Mouse (Mus musculus) hindbrain, embryonic 14.5 days (tissue): ENCODE measurements around the gene Tomm22. TPM values are rescaled to one million over a fixed set of nuclear protein-coding genes. Genes with fewer than 3 reads are reported as not detected.
"Not testable (repeated sequence)": the region's sequence is repeated elsewhere in the genome, so short reads cannot be mapped to it uniquely, and the experiment has no call there.

Experiments used
- ATAC-seq: fragments of 200-750 bp; cut with Nextera tagmentation; 2 replicates; pipeline ENCODE4 v1.8.0; 2017; ENCODE audit warnings: moderate number of reproducible peaks, mild to moderate bottlenecking, moderate TSS enrichment, moderate library complexity; ENCODE audit not compliant: low FRiP score
- DNase-seq: peaks from one replicate; pipeline ENCODE4 v3.0.0-alpha.2; 2015; ENCODE audit warnings: low spot score
- H3K27ac ChIP-seq: fragments of 300-500 bp; sonication (generic); 2 replicates; pipeline ENCODE4 v1.5.1; 2014; ENCODE audit warnings: mild to moderate bottlenecking, moderate library complexity
- H3K27me3 ChIP-seq: fragments of 300-500 bp; sonication (generic); 2 replicates; pipeline ENCODE4 v1.6.1; 2014; ENCODE audit warnings: mild to moderate bottlenecking, low read length, mixed read lengths; ENCODE audit not compliant: control insufficient read depth, insufficient read depth
- H3K36me3 ChIP-seq: fragments of 300-500 bp; sonication (generic); replicated peaks from 2 replicates; pipeline ENCODE4 v1.6.1; 2014; ENCODE audit not compliant: control insufficient read depth, insufficient read depth
- H3K4me1 ChIP-seq: fragments of 300-500 bp; sonication (generic); replicated peaks from 2 replicates; pipeline ENCODE4 v1.6.1; 2014; ENCODE audit warnings: antibody characterized with exemption, low read length, mixed read lengths; ENCODE audit not compliant: control insufficient read depth, insufficient read depth
- H3K4me2 ChIP-seq: fragments of 300-500 bp; sonication (generic); replicated peaks from 2 replicates; pipeline ENCODE4 v1.6.1; 2014; ENCODE audit warnings: mild to moderate bottlenecking, moderate library complexity
- H3K4me3 ChIP-seq: fragments of 300-500 bp; sonication (generic); replicated peaks from 2 replicates; pipeline ENCODE4 v1.5.1; 2014; ENCODE audit warnings: mild to moderate bottlenecking, low read length
- H3K9ac ChIP-seq: fragments of 300-500 bp; sonication (generic); 2 replicates; pipeline ENCODE4 v1.6.1; 2014
- H3K9me3 ChIP-seq: fragments of 300-500 bp; sonication (generic); 2 replicates; pipeline ENCODE4 v1.6.1; 2016; ENCODE audit warnings: low read length; ENCODE audit not compliant: control insufficient read depth
- WGBS: fragments of 180-500 bp; shearing (Covaris S2); extraction: QIAGEN DNeasy Blood & Tissue Kit; methylation state at CpG from one replicate; pipeline ENCODE4 v1.1.7; 2014; 5-methylcytosine and 5-hydroxymethylcytosine counted together
- polyA plus RNA-seq: library from polyadenylated mRNA; unstranded; fragments of >200 nt; fragmentation: Nextera tagmentation; extraction: Ambion mirVana; gene quantifications from 2 replicates; pipeline ENCODE4 v1.2.1, GENCODE M21; 2014

The Tomm22 gene
- polyA plus RNA-seq, 1 experiment from 2014 or later: 241 TPM

DNA sequence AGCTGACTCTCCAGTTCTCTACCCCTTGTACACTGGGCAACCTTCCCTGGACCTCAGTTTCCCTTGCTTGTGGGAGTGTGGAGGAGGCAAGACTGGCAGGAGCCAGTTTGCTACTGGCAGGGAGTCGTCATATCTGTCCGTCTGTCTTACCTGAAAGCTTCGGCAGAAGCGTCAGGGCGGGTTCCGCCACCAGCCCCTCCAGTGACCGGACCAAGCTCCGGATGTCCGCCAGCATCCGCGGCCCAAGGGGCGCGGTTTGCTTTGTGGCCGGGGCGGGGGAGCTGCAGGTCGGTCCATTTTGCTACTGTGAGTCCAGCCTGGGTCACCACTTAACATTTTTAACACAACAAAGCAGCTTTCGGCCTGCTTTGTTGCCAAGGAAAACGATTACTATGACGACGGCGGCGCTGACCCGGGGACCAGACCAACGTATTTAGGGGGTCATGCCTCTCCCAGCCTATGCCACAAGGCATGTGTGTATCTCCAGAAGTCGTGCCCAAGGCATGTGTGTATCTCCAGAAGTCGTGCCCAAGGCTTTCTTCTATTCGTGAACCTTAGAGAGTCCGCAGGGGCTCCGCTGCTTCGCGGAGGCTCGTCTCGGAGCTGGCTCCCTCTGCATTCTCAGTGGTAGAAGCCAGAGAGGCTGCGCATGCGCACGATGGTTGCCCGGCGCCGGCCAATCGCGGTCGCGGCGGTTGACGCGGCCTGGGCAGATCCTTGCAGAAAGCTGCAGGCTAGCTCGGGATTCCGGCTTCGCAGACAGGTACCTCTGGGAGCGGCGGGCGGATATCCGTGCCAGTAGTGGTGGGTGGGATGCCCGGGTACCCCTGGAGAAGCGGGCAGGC lies 11.9 kb upstream of the Tomm22 start, which contains the start of the genes Fam227a and Cby1:
TSS of gene Fam227a (minus strand) at position 426 of the 845 bp plus-strand sequence.
TSS of gene Cby1 (plus strand) at position 669 of the 845 bp plus-strand sequence.
- H3K27ac ChIP-seq: peak within 1 kb of the TSS; percentile 99
- H3K36me3 ChIP-seq: peaks cover 29% of the 10 kb centered on the region
- peaks cover 8% of the 10 kb centered on the region for H3K4me1 ChIP-seq
- ATAC-seq (peak; percentile 88), DNase-seq (peak; percentile 97)
- H3K4me2 ChIP-seq: peak within 1 kb of the TSS; percentile 73
- H3K27me3 ChIP-seq: no peaks in the 10 kb centered on the region
- WGBS: under 1% methylated on average over 55 of the region's 55 CpGs
- H3K9me3 ChIP-seq: no peaks in the 10 kb centered on the region
- H3K4me3 ChIP-seq: peak within 1 kb of the TSS; percentile 85
- peak within 1 kb of the TSS; percentile 87 for H3K9ac ChIP-seq

DNA sequence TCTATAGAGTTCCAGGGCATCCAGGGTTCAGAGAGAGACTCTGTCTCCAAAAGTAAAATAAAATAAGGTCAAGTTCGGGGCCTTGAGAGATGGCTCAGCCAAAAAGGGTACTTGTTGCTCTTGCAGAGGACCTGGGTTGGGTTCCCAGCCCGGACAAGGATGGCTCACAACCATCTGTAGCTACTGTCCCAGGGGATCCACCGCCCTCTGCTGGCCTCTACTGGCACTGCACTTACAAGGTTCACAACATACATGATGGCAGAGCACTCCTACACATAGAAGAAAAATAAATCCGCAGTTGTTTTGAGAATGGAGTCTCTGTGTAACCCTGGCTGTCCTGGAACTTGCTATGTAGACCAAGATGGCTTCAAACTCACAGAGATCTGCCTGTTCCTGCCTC lies 8.8 kb upstream of the Tomm22 start:
- Histone ChIP-seq H3K36me3 (peaks cover 39% of the 10 kb centered on the region), H3K4me3 (no peak overlapping the region), H3K4me2 (no peak overlapping the region), H3K9ac (no peak overlapping the region), H3K27me3 (no peaks in the 10 kb centered on the region), H3K27ac (no peak overlapping the region), H3K4me1 (peaks cover 8% of the 10 kb centered on the region), H3K9me3 (no peaks in the 10 kb centered on the region)
- WGBS: 74% methylated on average over 4 of the region's 4 CpGs
- DNase-seq: no peak
- ATAC-seq: no peak

DNA sequence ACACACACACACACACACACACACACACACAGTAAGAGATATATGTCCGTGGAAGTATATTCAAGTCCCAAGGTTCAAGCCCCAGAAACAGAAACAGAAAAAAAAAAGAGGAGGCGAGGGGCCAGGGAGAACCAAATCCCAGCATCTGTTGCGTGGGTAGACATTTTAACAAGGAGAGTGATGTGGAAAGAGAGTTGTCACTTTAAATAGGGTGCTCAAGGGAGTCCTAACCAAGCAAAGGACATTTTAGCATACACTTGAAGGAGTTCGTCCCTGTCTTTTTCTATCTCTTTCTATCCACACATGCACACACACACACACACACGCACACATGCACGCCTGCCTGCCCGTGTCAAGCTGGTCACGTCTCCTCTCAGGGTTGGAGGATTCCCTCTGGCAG lies 6.0 kb upstream of the Tomm22 start:
- whole genome bisulfite sequencing: 92% methylated on average over 8 of the region's 8 CpGs
- peaks cover 51% of the 10 kb centered on the region for H3K36me3 ChIP-seq

DNA sequence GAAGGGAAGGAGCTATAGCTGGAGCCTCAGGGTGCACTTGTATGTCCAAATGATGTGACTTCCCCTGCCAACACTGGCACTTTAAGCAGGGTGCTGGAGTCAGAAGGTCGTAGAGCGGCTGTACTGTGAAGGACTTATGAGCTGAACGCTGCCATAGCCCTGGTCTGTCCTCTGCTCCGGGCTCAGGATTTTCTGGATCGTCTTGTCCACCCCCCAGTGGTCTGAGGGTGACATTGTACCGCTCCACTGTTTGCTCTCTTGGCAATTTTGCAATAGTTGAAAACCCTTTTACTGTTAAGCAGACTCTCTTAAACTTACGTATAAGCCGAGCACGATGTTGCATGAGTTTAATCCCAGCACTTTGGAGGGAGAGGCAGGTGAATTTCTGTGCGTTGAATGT lies 1.5 kb upstream of the Tomm22 start:
- DNase-seq (no peak), ATAC-seq (no peak)
- Histone ChIP-seq H3K36me3 (peaks cover 50% of the 10 kb centered on the region), H3K4me1 (peaks cover 4% of the 10 kb centered on the region; the same call in 1 of the 2 replicates), H3K9ac (no peak overlapping the region), H3K9me3 (no peaks in the 10 kb centered on the region), H3K27me3 (no peaks in the 10 kb centered on the region), H3K4me3 (no peak overlapping the region), H3K4me2 (no peak overlapping the region), H3K27ac (no peak overlapping the region)
- WGBS: 74% methylated on average over 10 of the region's 10 CpGs

More for the DNA sequence above, 6.0 kb upstream of the Tomm22 start:
- ATAC-seq (no peak), DNase-seq (no peak)
- Histone ChIP-seq H3K4me2 (no peak overlapping the region), H3K27me3 (no peaks in the 10 kb centered on the region), H3K4me3 (no peak overlapping the region), H3K9ac (no peak overlapping the region), H3K9me3 (no peaks in the 10 kb centered on the region), H3K27ac (no peak overlapping the region), H3K4me1 (peaks cover 5% of the 10 kb centered on the region)

DNA sequence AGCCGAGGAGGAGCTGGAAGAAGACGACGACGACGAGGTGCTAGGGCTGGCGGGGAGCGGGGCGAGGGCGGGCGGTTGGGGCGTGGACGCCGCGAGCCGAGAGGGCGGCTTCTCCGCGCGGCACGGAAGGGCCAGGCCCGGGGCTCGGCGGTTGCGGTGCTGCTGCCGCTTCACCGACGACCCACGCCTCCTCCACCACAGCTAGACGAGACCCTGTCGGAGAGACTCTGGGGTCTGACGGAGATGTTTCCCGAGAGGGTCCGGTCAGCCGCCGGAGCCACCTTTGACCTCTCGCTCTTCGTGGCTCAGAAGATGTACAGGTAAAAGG lies 275 bp downstream of the Tomm22 start:
- Histone ChIP-seq H3K36me3 (peaks cover 59% of the 10 kb centered on the region), H3K27ac (no peak overlapping the region), H3K4me2 (peak overlapping the region; percentile 79), H3K27me3 (no peaks in the 10 kb centered on the region), H3K4me3 (peak overlapping the region; percentile 93), H3K9me3 (no peaks in the 10 kb centered on the region), H3K9ac (peak overlapping the region; percentile 88), H3K4me1 (peaks cover 4% of the 10 kb centered on the region; the same call in 1 of the 2 replicates)
- ATAC-seq (peak; percentile 60), DNase-seq (no peak)
- WGBS: under 1% methylated on average over 37 of the region's 37 CpGs

DNA sequence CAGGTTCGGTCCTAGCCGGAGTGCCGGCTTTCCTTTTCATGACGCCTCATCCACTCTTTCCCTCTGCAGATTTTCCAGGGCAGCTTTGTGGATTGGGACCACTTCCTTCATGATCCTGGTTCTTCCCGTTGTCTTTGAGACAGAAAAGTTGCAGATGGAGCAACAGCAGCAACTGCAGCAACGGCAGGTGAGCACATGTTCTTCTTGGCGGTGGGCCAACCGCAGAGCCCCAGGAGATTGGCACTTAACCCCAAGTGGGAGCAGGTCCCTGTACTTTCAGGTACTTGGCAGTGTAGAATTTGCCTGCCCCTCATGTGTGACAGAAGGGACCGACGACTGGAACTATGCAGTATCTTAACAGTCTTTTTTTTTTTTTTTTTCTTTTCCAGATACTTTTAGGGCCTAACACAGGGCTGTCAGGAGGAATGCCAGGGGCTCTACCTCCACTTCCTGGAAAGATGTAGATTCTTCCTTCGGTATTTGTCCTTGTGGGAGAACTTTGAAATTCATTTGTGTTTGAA lies 1.2 kb downstream of the Tomm22 start:
- H3K9ac ChIP-seq, H3K4me1 ChIP-seq, H3K9me3 ChIP-seq, DNase-seq, H3K27me3 ChIP-seq, H3K27ac ChIP-seq, ATAC-seq: not testable (repeated sequence)
- Histone ChIP-seq H3K4me2 (peak overlapping the region; percentile 79), H3K4me3 (peak overlapping the region; percentile 93), H3K36me3 (peaks cover 59% of the 10 kb centered on the region)
- WGBS: 86% methylated on average over 11 of the region's 11 CpGs

DNA sequence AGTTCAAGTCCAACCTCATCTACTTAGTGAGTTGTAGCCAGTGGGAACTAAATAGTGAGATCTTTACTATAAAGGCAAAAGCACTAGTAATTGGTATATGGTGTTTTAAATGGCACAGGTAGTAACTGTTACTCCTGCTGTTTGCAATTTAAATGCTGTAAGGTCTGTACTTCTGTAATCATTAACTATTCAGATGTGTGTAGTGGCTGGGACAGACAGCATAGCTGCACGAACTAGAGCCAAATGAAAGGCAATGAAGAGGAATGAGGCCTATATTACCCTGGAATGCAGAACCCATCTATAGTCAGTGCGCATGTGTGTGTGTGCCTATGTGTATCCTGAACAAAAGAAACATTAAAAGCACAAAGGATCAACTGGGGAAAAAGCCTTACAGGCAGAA lies 7.3 kb downstream of the Tomm22 start:
- no peak for ATAC-seq
- Histone ChIP-seq H3K4me1 (peaks cover 9% of the 10 kb centered on the region; the same call in 1 of the 2 replicates), H3K27me3 (no peaks in the 10 kb centered on the region), H3K36me3 (peaks cover 43% of the 10 kb centered on the region), H3K4me3 (no peak overlapping the region), H3K27ac (no peak overlapping the region), H3K9me3 (no peaks in the 10 kb centered on the region), H3K4me2 (no peak overlapping the region), H3K9ac (no peak overlapping the region)
- DNase-seq: no peak
- 87% methylated on average over 2 of the region's 2 CpGs for WGBS

DNA sequence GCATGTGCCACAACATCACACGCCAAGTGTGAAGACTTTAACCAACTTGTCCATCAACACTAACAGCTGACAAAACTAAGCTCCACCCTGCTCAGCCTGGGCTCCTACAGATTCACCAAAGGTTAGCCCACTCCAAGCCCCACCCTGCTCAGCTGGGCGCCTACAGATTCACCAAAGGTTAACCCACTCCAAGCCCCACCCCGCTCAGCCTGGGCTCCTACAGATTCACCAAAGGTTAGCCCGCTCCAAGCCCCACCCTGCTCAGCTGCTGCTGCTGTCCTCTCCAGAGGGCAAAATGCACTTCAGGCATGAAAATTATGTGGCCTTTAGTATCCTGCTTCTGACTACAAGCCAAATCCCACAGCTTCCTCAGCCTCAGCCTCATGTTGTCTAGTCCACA lies 11.3 kb downstream of the Tomm22 start:
- Histone ChIP-seq H3K27ac (no peak overlapping the region), H3K4me2 (no peak overlapping the region), H3K9ac (no peak overlapping the region), H3K9me3 (no peaks in the 10 kb centered on the region), H3K36me3 (peaks cover 3% of the 10 kb centered on the region; the same call in 1 of the 2 replicates), H3K27me3 (no peaks in the 10 kb centered on the region), H3K4me1 (peaks cover 45% of the 10 kb centered on the region), H3K4me3 (no peak overlapping the region)
- 83% methylated on average over 4 of the region's 4 CpGs for WGBS
- DNase-seq: no peak
- no peak for ATAC-seq

DNA sequence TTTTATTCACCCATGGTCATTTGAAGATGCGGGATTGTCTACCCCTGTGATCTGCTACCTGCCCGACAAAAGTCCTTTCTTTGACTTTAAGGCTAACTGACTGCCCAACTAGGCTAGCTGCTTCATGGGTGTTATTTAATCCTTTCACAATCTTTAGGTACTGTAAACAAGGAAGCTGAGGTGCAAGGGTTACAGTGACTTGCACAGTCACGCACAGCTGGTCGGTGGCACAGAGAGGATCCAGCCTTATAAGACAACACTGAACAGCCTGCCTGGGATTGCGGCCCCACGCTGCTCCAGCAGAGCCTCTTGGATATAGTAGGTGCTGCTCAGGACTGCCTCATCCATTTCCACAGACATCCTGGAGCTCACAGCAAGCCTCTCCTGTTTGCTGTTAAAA lies 12.5 kb downstream of the Tomm22 start:
- Histone ChIP-seq H3K36me3 (no peaks in the 10 kb centered on the region), H3K4me2 (0 out of 2 replicates have a peak overlapping the region, but pooled peaks have one; percentile 94), H3K4me3 (no peak overlapping the region), H3K27ac (no peak overlapping the region), H3K4me1 (peaks cover 45% of the 10 kb centered on the region), H3K9me3 (no peaks in the 10 kb centered on the region), H3K9ac (no peak overlapping the region), H3K27me3 (no peaks in the 10 kb centered on the region)
- WGBS: 94% methylated on average over 6 of the region's 6 CpGs
- no peak for DNase-seq
- ATAC-seq: no peak
